Mouse (Mus musculus): ENCODE measurements around the gene Gm21677.
"Not testable (repeated sequence)": the region's sequence is repeated elsewhere in the genome, so short reads cannot be mapped to it uniquely, and the experiment has no call there.

Gene Gm21677

GRCm38 (mm10) chrY:3306349-3306748 lies at the start of gene Gm21677:
Gene Gm21677 (minus strand): TSS chrY:3306449.
- DNase-seq, result not testable (repeated sequence)

GRCm38 (mm10) chrY:3345229-3345628 lies 39.0 kb upstream of the Gm21677 start, which contains the start of gene Gm21693:
Gene Gm21693 (minus strand): TSS chrY:3345329.
- DNase-seq, result not testable (repeated sequence)

GRCm38 (mm10) chrY:3340661-3341060 lies 34.4 kb upstream of the Gm21677 start:
- DNase-seq, result not testable (repeated sequence)

All from cerebellum, adult 18-20 months (tissue).